Mouse (Mus musculus): Measurements from ENCODE around the gene Dmac2.

Dmac2 gene

GRCm38 (mm10) chr7:25617376-25618160 is 1.6 kb upstream of the Dmac2 start:
- no peak for DNase-seq (ENCODE audit: low spot score)

GRCm38 (mm10) chr7:25619722-25619991 is 443 bp downstream of the Dmac2 start:
- no peak for DNase-seq (ENCODE audit: low spot score)

- no peak for DNase-seq (ENCODE audit: low spot score)
These were observed 887 bp downstream of the Dmac2 start for GRCm38 (mm10) chr7:25620101-25620500.

GRCm38 (mm10) chr7:25620751-25621150 is 1.5 kb downstream of the Dmac2 start:
- no peak for DNase-seq (ENCODE audit: low spot score)

GRCm38 (mm10) chr7:25623857-25624370 is 4.7 kb downstream of the Dmac2 start:
- DNase-seq (ENCODE audit: low spot score): no peak

- DNase-seq (ENCODE audit: low spot score): no peak
These were observed 5.6 kb downstream of the Dmac2 start for GRCm38 (mm10) chr7:25624851-25625250.

- peak; percentile 15 for DNase-seq (ENCODE audit: low spot score)
These were observed 6.5 kb downstream of the Dmac2 start for GRCm38 (mm10) chr7:25625594-25626250.

- DNase-seq (ENCODE audit: low spot score): no peak
These were observed 7.6 kb downstream of the Dmac2 start, which contains the start of gene B3gnt8 for GRCm38 (mm10) chr7:25626509-25627430. TSS of gene B3gnt8 (plus strand) at chr7:25626654.

GRCm38 (mm10) chr7:25627431-25628322 is 8.5 kb downstream of the Dmac2 start:
- DNase-seq (ENCODE audit: low spot score): no peak

- DNase-seq (ENCODE audit: low spot score): no peak
These were observed 9.1 kb downstream of the Dmac2 start for GRCm38 (mm10) chr7:25628323-25628620.

GRCm38 (mm10) chr7:25632679-25633078 is 13.5 kb downstream of the Dmac2 start:
- no peak for DNase-seq (ENCODE audit: low spot score)

GRCm38 (mm10) chr7:25636373-25636772 is 17.2 kb downstream of the Dmac2 start:
- DNase-seq (ENCODE audit: low spot score): no peak

- no peak for DNase-seq (ENCODE audit: low spot score)
These were observed 17.9 kb downstream of the Dmac2 start for GRCm38 (mm10) chr7:25637099-25637498.

GRCm38 (mm10) chr7:25639754-25640153 is 20.5 kb downstream of the Dmac2 start:
- no peak for DNase-seq (ENCODE audit: low spot score)

- DNase-seq (ENCODE audit: low spot score): no peak
These were observed 24.9 kb downstream of the Dmac2 start for GRCm38 (mm10) chr7:25644136-25644535.

GRCm38 (mm10) chr7:25644631-25645030 is 25.4 kb downstream of the Dmac2 start:
- no peak for DNase-seq (ENCODE audit: low spot score)

- no peak for DNase-seq (ENCODE audit: low spot score)
These were observed 25.9 kb downstream of the Dmac2 start for GRCm38 (mm10) chr7:25645074-25645473.

- no peak for DNase-seq (ENCODE audit: low spot score)
These were observed 28.4 kb downstream of the Dmac2 start for GRCm38 (mm10) chr7:25647574-25648123.

- DNase-seq (ENCODE audit: low spot score): peak; percentile 36
These were observed 30.6 kb downstream of the Dmac2 start for GRCm38 (mm10) chr7:25649839-25650238.

- DNase-seq (ENCODE audit: low spot score): no peak
These were observed 32.1 kb downstream of the Dmac2 start for GRCm38 (mm10) chr7:25651281-25651680.

GRCm38 (mm10) chr7:25652244-25652759 is 33.1 kb downstream of the Dmac2 start:
- DNase-seq (ENCODE audit: low spot score): no peak

All from adipocyte (in vitro differentiated cells).